Mouse (Mus musculus) kidney, adult 2 months (tissue): ENCODE data around the gene Gm4871. TPM values are rescaled to one million over a fixed set of nuclear protein-coding genes. Genes with fewer than 3 reads are reported as not detected.
"Not testable (repeated sequence)": the region's sequence is repeated elsewhere in the genome, so short reads cannot be mapped to it uniquely, and the experiment has no call there.

Source experiments
- DNase-seq: peaks from one replicate; pipeline ENCODE4 v3.0.0; 2021
- H3K27ac ChIP-seq: fragments of 200-500 bp; 2 replicates; pipeline ENCODE4 v1.5.1; 2012; ENCODE audit warnings: low read depth, low read length, control low read depth, inconsistent platforms; ENCODE audit not compliant: insufficient read depth
- H3K27me3 ChIP-seq: fragments of 200-500 bp; replicated peaks from 2 replicates; pipeline ENCODE4 v1.6.1; 2012; ENCODE audit warnings: mild to moderate bottlenecking, moderate library complexity, low read length, inconsistent platforms; ENCODE audit not compliant: control insufficient read depth, insufficient read depth
- H3K36me3 ChIP-seq: fragments of 200-500 bp; 2 replicates; pipeline ENCODE4 v1.6.1; 2012; ENCODE audit warnings: mild to moderate bottlenecking, moderate library complexity, low read length, inconsistent platforms; ENCODE audit not compliant: control insufficient read depth, insufficient read depth
- H3K4me1 ChIP-seq: fragments of 200-500 bp; 2 replicates; pipeline ENCODE4 v1.6.1; 2011; ENCODE audit warnings: low read length; ENCODE audit not compliant: control insufficient read depth, insufficient read depth
- H3K4me3 ChIP-seq: fragments of 200-500 bp; 2 replicates; pipeline ENCODE4 v1.5.1; 2011; ENCODE audit warnings: mild to moderate bottlenecking, low read depth, low read length, control low read depth; ENCODE audit not compliant: insufficient read depth
- CTCF ChIP-seq: fragments of 200-500 bp; conservative IDR thresholded peaks from 2 replicates; pipeline ENCODE4 v1.5.1; 2011; ENCODE audit warnings: low read depth, mild to moderate bottlenecking, control low read depth, low read length, moderate library complexity, mixed read lengths; ENCODE audit not compliant: insufficient read depth, insufficient read length
- POLR2A ChIP-seq: fragments of 200-500 bp; IDR thresholded peaks from one replicate; pipeline ENCODE4 v1.6.1; 2011; ENCODE audit warnings: low read depth, low read length, control low read depth
- WGBS: fragments of 180-500 bp; shearing (Covaris S2); methylation state at CpG from one replicate; pipeline ENCODE4 v1.1.7; 2018; 5-methylcytosine and 5-hydroxymethylcytosine counted together
- polyA plus RNA-seq: library from polyadenylated mRNA; depleted of rRNA; stranded (reverse); fragments of >200 nt; gene quantifications from 2 replicates; pipeline ENCODE4 v1.2.3, GENCODE M21; 2012

Gene Gm4871
- polyA plus RNA-seq, 1 experiment, result not detected

GRCm38 (mm10) chr5:145059524-145059923 is 27.0 kb upstream of the Gm4871 start:
- TF ChIP-seq CTCF, result no peak
- no peak for TF ChIP-seq POLR2A
- Histone ChIP-seq H3K4me3 (no peak overlapping the region), H3K4me1 (no peaks in the 10 kb centered on the region), H3K36me3 (no peaks in the 10 kb centered on the region), H3K27ac (no peak overlapping the region), H3K27me3 (no peaks in the 10 kb centered on the region)
- DNase-seq, result no peak
- 88% methylated on average over 2 of the region's 2 CpGs for WGBS

DNA sequence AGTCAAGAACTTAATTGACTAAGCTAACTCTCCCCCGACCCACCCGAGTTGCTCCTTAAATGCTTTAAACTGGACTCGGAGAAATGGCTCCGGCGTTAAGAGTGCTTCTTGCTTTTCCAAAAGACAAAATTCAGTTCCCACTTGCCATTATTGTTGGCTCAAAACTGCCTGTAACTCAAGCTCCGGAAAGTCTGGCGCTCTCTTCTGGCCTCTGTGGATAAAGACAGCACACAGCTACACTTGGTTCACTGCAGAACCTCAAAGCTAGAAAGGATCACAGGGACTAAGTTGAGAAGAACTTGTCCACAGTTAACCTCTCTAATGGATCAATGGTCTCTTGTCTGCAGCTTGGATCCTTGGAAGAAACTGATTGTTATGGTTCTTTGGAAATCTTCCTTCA is 26.2 kb upstream of the Gm4871 start:
- no peak for TF ChIP-seq POLR2A
- TF ChIP-seq CTCF, result no peak
- H3K4me1 ChIP-seq, result no peaks in the 10 kb centered on the region
- no peaks in the 10 kb centered on the region for H3K27me3 ChIP-seq
- DNase-seq, result no peak
- no peak overlapping the region for H3K4me3 ChIP-seq
- H3K36me3 ChIP-seq, result no peaks in the 10 kb centered on the region
- H3K27ac ChIP-seq, result no peak overlapping the region
- 88% methylated on average over 7 of the region's 7 CpGs for WGBS

DNA sequence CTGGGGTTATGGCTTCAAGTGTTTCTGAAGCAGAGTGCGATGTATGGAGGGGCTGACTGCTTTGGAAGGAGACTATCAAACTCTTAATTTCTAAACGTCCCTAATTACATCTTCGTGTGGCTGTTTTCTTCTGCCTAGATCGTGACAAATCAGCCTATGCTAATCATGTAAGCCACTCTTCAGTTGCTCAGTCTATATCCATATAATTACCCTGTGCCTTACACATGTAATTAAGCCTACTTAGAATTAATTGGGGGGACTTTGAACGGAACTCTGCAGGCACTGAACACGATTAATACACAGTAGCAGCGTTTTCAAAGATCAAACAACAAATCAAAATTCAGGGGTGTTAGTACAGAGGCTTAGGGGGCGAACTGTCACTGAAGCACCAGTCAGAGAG is 25.4 kb upstream of the Gm4871 start:
- 81% methylated on average over 8 of the region's 8 CpGs for WGBS
- no peaks in the 10 kb centered on the region for H3K27me3 ChIP-seq
- H3K4me1 ChIP-seq, result no peaks in the 10 kb centered on the region
- no peak overlapping the region for H3K27ac ChIP-seq
- H3K4me3 ChIP-seq, result no peak overlapping the region
- H3K36me3 ChIP-seq, result no peaks in the 10 kb centered on the region
- TF ChIP-seq POLR2A (no peak), CTCF (no peak)
- no peak for DNase-seq

- not testable (repeated sequence) for H3K27ac ChIP-seq, H3K27me3 ChIP-seq, H3K4me1 ChIP-seq, H3K4me3 ChIP-seq, DNase-seq, H3K36me3 ChIP-seq
- 93% methylated on average over 3 of the region's 3 CpGs for WGBS
Observed at GRCm38 (mm10) chr5:145054187-145054586, 21.6 kb upstream of the Gm4871 start.

DNA sequence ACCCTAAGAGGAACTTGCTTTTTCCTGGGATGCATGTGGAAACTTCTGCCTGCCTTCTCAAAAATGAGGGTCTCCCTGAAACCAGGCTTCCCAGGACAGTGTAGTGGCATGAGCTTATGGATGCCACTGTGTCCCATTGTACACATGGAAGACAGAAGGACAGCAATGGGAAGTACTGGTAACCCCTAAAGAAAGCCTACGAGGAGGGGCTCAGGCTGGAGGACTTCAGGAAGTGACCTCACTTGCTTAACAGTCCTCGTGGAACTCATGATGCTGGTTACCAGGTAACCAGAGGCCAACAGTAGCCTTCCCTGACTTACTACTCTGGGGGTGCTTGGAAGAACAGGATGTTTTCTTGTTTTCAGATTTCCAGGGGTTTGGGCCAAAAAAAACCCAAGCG is 10.1 kb upstream of the Gm4871 start, which contains the start of gene 1700018F24Rik:
TSS of gene 1700018F24Rik (plus strand) at position 301 of the 400 bp plus-strand sequence.
- DNase-seq, H3K36me3 ChIP-seq, H3K27ac ChIP-seq, H3K4me3 ChIP-seq, H3K4me1 ChIP-seq, H3K27me3 ChIP-seq: not testable (repeated sequence)
- WGBS, result 46% methylated on average over 3 of the region's 3 CpGs

DNA sequence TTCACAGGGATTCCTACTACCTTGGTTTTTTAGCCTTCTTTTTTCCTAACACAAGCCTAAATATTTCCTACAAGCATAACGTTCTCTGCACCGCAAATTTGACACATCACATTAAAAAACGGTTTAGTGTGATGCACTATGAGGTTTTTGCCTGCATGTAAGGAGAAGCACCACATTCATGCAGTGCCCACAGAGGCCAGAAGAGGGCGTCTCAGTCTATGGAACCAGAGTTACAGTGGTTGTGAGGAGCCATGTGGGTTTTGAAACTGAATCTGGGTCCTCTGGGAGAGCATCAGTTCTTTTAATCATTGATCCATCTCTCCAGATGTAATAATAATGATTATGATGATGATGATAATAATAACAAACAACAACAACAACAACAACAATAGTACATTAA is 9.1 kb upstream of the Gm4871 start:
- 44% methylated on average over 4 of the region's 4 CpGs for WGBS
- DNase-seq, result no peak
- no peak overlapping the region for H3K4me3 ChIP-seq

DNA sequence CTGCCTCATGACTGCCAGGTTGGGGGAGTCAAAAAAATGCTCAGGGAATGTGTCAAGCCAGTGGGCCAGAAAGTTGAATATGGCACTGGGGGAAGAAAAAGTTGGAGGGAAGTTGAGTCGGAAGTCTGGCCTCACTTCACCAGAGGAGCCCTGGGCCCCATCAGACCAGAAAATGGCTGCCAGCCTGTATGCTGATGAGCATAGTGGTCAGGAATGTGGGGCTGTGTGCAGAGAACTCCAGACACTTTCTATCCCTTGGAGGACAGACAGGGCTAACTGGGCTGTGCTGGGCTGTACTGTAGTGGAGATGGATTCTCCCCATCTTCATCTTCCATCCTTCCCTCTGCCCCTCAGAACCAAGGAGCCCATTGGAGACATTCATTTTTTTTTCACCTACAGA is 2.1 kb downstream of the Gm4871 start:
- H3K36me3 ChIP-seq, H3K27me3 ChIP-seq, H3K27ac ChIP-seq, H3K4me3 ChIP-seq, DNase-seq, H3K4me1 ChIP-seq: not testable (repeated sequence)
- WGBS, result 92% methylated on average over 1 of the region's 1 CpGs

More for the DNA sequence above, 9.1 kb upstream of the Gm4871 start:
- TF ChIP-seq POLR2A (no peak), CTCF (0 out of 2 replicates have a peak, but pooled peaks have one; percentile 16)
- no peak overlapping the region for H3K27ac ChIP-seq
- no peaks in the 10 kb centered on the region for H3K27me3 ChIP-seq
- H3K36me3 ChIP-seq, result no peaks in the 10 kb centered on the region
- H3K4me1 ChIP-seq, result no peaks in the 10 kb centered on the region

DNA sequence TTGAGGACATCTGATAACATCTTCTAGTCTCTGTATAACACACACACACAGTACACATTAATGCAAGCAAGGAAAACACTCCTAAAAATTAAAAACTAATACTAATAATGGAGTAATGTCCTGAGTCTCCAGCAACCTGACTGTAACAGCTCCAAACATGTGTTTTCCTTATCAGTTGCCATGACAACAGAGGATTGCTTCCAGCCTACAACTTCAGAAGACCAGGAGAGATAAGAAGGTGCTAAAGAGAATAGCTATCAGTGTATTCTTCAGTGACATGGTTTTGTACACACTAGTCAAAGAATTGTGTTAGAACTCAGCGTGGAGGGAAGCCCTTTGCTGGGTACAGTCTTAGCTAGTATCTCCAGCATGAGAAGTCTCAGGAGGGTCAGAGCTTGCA is 11.8 kb downstream of the Gm4871 start:
- WGBS, result 88% methylated on average over 1 of the region's 1 CpGs

GRCm38 (mm10) chr5:145020254-145020653 is 12.3 kb downstream of the Gm4871 start:
- not testable (repeated sequence) for H3K27me3 ChIP-seq, H3K27ac ChIP-seq, DNase-seq, H3K4me1 ChIP-seq, H3K4me3 ChIP-seq, H3K36me3 ChIP-seq
- WGBS, result 8% methylated on average over 1 of the region's 1 CpGs

More for the DNA sequence above, 11.8 kb downstream of the Gm4871 start:
- H3K4me1 ChIP-seq, DNase-seq, H3K27ac ChIP-seq, H3K36me3 ChIP-seq, H3K27me3 ChIP-seq, H3K4me3 ChIP-seq: not testable (repeated sequence)

DNA sequence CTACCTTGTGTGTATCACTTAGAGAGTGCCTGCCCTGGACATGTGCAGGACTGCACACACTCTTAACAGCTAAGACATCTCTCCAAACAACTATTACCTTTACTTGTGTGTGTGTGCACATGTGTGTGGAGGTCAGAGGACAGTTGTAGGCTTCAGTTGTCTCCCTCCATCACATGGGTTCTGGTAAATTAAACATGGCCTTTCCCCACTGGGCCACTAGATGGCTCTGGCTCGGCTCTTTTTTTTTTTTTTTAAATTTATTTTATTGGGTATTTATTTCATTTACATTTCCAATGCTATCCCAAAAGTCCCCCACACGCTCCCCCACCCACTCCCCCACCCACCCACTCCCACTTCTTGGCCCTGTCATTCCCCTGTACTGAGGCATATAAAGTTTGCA is 15.8 kb downstream of the Gm4871 start:
- H3K4me1 ChIP-seq, H3K27me3 ChIP-seq, H3K4me3 ChIP-seq, DNase-seq, H3K27ac ChIP-seq, H3K36me3 ChIP-seq: not testable (repeated sequence)
- 8% methylated on average over 2 of the region's 2 CpGs for WGBS
